Mouse (Mus musculus): ENCODE results near the gene Gm12569.

Gene Gm12569

GRCm38 (mm10) chr11:51220308-51220707 is at the start of gene Gm12569:
Gm12569 (plus strand) TSS chr11:51220473.
- DNase-seq, result no peak

- peak in 1 of 2 experiments; percentile 6 for DNase-seq
These were observed 17.5 kb upstream of the Gm12569 start for GRCm38 (mm10) chr11:51202726-51203125.

GRCm38 (mm10) chr11:51207758-51208157 is 12.5 kb upstream of the Gm12569 start:
- no peak for DNase-seq

- no peak for DNase-seq
These were observed 8.8 kb upstream of the Gm12569 start for GRCm38 (mm10) chr11:51211426-51211825.

- DNase-seq, result no peak
These were observed 6.3 kb upstream of the Gm12569 start for GRCm38 (mm10) chr11:51214021-51214420.

GRCm38 (mm10) chr11:51219396-51219980 is 785 bp upstream of the Gm12569 start:
- DNase-seq, result peak in 1 of 2 experiments; percentile 5

GRCm38 (mm10) chr11:51227104-51227503 is 6.8 kb downstream of the Gm12569 start:
- DNase-seq, result peak; percentile 39 to 44

- no peak for DNase-seq
These were observed 14.4 kb downstream of the Gm12569 start for GRCm38 (mm10) chr11:51234626-51235025.

- DNase-seq, result no peak
These were observed 22.6 kb downstream of the Gm12569 start for GRCm38 (mm10) chr11:51242897-51243296.

- DNase-seq, result no peak
These were observed 36.7 kb downstream of the Gm12569 start for GRCm38 (mm10) chr11:51257006-51257405.

GRCm38 (mm10) chr11:51261680-51262219 is 41.5 kb downstream of the Gm12569 start, which contains the start of gene Clk4:
Clk4 (plus strand) TSS chr11:51261730.
- no peak for DNase-seq

- DNase-seq, result peak; percentile 99 to 100
These were observed 42.3 kb downstream of the Gm12569 start, which contains the start of gene BC049762 for GRCm38 (mm10) chr11:51262342-51263285. BC049762 (minus strand) TSS chr11:51263046.

- peak; percentile 82 to 85 for DNase-seq
These were observed 43.1 kb downstream of the Gm12569 start for GRCm38 (mm10) chr11:51263286-51263831.

- DNase-seq, result no peak
These were observed 44.1 kb downstream of the Gm12569 start for GRCm38 (mm10) chr11:51264352-51264751.

GRCm38 (mm10) chr11:51265326-51265725 is 45.1 kb downstream of the Gm12569 start:
- peak; percentile 61 to 63 for DNase-seq

GRCm38 (mm10) chr11:51274418-51274817 is 54.1 kb downstream of the Gm12569 start:
- no peak for DNase-seq
